Mouse (Mus musculus) midbrain, embryonic 10.5 days (tissue): Measurements from ENCODE around the gene Rbms1. TPM values are rescaled to one million over a fixed set of nuclear protein-coding genes. Genes with fewer than 3 reads are reported as not detected.

Source experiments
- DNase-seq: peaks from one replicate; pipeline ENCODE4 v3.0.0-alpha.2; 2017; ENCODE audit warnings: low spot score
- H3K27ac ChIP-seq: fragments of 300-500 bp; sonication (generic); replicated peaks from 2 replicates; pipeline ENCODE4 v1.5.1; 2016; ENCODE audit warnings: mild to moderate bottlenecking
- H3K27me3 ChIP-seq: fragments of 300-500 bp; sonication (generic); 2 replicates; pipeline ENCODE4 v1.6.1; 2016; ENCODE audit warnings: low read depth, mild to moderate bottlenecking; ENCODE audit not compliant: poor library complexity, severe bottlenecking
- H3K36me3 ChIP-seq: fragments of 300-500 bp; sonication (generic); 2 replicates; pipeline ENCODE4 v1.6.1; 2016; ENCODE audit warnings: mild to moderate bottlenecking, moderate library complexity
- H3K4me1 ChIP-seq: fragments of 300-500 bp; sonication (generic); 2 replicates; pipeline ENCODE4 v1.6.1; 2016
- H3K4me3 ChIP-seq: fragments of 300-500 bp; sonication (generic); 2 replicates; pipeline ENCODE4 v1.5.1; 2016; ENCODE audit warnings: mild to moderate bottlenecking, moderate library complexity
- H3K9me3 ChIP-seq: fragments of 300-500 bp; sonication (generic); replicated peaks from 2 replicates; pipeline ENCODE4 v1.6.1; 2016; ENCODE audit warnings: mild to moderate bottlenecking
- WGBS: fragments of 180-500 bp; shearing (Covaris S2); methylation state at CpG from one replicate; pipeline ENCODE4 v1.1.7; 2016; 5-methylcytosine and 5-hydroxymethylcytosine counted together
- polyA plus RNA-seq: library from polyadenylated mRNA; unstranded; fragments of >200 nt; fragmentation: Nextera tagmentation; extraction: Ambion mirVana; gene quantifications from 2 replicates; pipeline ENCODE4 v1.2.1, GENCODE M21; 2016

The Rbms1 gene
- polyA plus RNA-seq, 1 experiment from 2014 or later = 53.2 TPM

DNA sequence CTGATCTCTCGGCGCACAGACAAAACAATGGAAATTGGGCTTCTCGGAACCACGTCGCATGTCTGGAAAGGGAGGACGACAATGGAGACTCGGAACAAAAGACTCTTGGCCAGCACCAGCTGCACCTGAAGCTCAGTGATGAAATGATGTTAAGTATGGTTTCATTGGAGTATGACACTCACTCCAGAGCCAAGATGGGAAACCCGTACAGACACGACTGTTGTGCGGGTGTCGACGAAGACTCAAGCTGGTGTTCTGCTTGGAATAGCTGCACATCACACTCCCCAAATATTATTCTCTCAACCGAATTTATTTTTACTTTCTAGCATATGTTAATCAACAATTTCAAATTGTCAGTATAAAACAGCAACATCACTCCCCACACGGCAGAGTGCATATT is 26.1 kb downstream of the Rbms1 start:
- Histone ChIP-seq H3K27ac (no peak overlapping the region), H3K27me3 (no peaks in the 10 kb centered on the region), H3K4me3 (no peak overlapping the region), H3K36me3 (no peaks in the 10 kb centered on the region), H3K4me1 (no peaks in the 10 kb centered on the region), H3K9me3 (no peaks in the 10 kb centered on the region)
- DNase-seq = no peak
- 92% methylated on average over 14 of the region's 14 CpGs for WGBS

DNA sequence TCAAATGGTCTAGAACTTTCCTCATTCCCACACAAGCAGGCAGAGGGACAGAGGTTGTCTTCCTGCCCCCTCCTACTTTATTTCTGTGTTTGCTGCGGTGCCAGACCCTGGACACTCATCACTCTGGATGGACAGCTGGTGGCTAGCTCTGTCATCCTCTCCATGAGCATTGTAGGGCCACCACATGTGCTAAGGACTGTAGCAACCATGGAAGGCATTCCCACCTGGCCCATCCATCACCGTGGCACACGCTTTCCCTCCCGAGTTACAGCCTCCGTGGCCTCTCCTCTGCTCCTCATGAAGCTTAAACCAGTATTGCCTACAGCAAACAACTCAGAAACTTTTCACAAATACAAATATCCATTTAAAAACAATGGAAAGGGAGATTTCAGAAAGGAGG is 34.0 kb downstream of the Rbms1 start:
- Histone ChIP-seq H3K27me3 (no peaks in the 10 kb centered on the region), H3K4me1 (no peaks in the 10 kb centered on the region), H3K4me3 (no peak overlapping the region), H3K36me3 (no peaks in the 10 kb centered on the region), H3K9me3 (no peaks in the 10 kb centered on the region), H3K27ac (no peak overlapping the region)
- WGBS = 94% methylated on average over 5 of the region's 5 CpGs
- no peak for DNase-seq

DNA sequence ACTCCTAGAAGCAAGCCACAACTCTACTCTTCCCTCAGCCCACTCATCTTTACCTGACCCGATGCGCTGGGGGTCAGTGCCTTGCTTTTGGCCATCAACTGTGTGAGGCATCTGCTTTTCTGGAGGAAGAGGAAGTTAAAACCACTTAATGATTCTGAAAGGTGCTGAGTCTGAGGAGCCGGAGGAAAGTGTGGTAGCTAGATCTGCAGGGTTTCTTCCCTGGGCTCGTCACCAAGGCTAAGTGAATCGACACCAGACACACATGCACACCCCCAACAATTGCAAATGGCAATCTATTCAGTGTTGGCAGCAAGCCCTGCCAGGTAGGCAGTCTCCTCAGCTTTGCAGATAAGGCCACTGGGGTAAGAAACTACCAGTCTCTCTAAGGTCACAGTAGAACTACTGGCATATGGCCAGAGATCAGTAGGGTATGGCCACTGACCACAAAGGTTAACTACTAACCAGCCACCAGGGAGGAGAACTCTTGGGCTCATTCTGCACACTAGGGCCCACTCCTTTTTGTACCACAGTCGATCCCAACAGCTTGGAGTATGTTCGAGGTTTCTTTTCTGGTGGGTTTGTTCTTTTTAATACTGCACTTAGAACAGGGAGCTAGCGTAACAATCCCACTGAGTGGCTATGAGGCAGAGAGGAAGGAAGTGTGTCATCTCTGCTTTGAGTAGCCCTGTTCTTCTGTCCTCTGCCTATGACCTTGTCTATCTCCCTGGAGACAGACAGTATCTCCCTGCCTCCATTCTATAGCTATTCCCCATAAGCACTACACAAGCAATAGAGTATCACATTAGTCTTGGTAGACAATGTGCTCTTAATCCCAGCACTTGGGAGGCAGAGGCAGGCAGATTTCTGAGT is 34.9 kb downstream of the Rbms1 start:
- Histone ChIP-seq H3K9me3 (no peaks in the 10 kb centered on the region), H3K36me3 (no peaks in the 10 kb centered on the region), H3K4me1 (no peaks in the 10 kb centered on the region), H3K27ac (no peak overlapping the region), H3K4me3 (no peak overlapping the region), H3K27me3 (no peaks in the 10 kb centered on the region)
- 93% methylated on average over 8 of the region's 8 CpGs for WGBS
- no peak for DNase-seq

DNA sequence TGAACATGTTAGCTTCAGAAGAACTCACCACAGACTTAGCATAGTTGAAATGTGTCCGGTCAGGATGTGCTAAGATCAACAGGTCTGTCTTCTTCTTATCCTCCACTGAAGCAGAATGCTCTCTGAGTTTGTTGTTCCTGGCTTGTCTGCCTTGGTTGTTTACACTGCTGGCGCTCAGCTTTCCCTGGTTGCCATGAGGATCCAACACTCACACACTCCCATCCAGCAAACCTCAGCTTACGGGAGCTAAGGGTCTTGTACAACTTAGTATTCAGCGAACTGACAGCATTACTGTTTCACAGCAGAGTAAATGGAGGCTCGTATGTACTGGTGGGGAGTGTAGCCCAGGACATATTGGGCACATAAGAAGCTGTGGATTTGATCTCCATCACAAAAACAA is 37.9 kb downstream of the Rbms1 start:
- H3K9me3 ChIP-seq = no peaks in the 10 kb centered on the region
- H3K4me1 ChIP-seq = no peaks in the 10 kb centered on the region
- H3K36me3 ChIP-seq = no peaks in the 10 kb centered on the region
- no peak overlapping the region for H3K4me3 ChIP-seq
- 69% methylated on average over 5 of the region's 5 CpGs for WGBS
- H3K27ac ChIP-seq = no peak overlapping the region
- DNase-seq = no peak
- H3K27me3 ChIP-seq = no peaks in the 10 kb centered on the region

DNA sequence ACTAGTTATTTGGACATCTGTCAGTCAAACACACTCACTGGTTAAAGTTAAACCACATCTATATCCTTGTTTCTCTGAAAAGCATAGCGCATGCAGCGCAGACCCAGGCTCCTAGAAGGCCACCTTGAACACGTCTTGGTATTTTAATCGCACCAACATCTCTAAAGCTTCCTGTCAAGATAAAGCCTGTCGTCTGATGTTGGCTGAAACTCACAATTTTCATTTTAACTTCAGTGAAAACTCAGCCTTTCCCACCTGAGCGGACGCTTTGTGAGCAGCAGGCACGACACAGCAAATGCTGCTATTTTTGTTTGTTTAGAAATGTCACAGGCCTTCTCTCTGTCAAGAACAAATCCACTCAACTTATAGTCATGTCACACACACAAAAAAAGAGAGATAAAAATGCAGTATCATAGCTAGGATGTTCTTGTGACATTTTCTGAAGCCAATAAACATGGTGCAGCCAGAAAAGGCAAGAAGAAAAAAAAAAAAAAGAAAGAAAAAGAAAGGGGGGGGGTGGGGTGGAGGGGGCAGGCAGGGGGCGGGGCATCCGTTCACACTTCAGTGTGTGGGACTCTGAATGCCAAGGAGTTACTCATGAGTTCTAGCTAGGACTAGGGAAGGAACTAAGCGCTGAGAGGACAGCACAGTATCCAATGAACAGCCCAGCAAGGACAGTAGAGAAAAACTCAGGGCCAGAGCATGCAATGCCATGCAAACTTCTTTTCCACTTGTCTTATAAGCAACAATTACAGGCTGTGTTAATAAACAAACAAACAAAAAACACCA is 39.0 kb downstream of the Rbms1 start:
- no peaks in the 10 kb centered on the region for H3K27me3 ChIP-seq
- no peaks in the 10 kb centered on the region for H3K4me1 ChIP-seq
- no peaks in the 10 kb centered on the region for H3K36me3 ChIP-seq
- DNase-seq = no peak
- H3K27ac ChIP-seq = no peak overlapping the region
- 81% methylated on average over 11 of the region's 11 CpGs for WGBS
- H3K9me3 ChIP-seq = no peaks in the 10 kb centered on the region
- no peak overlapping the region for H3K4me3 ChIP-seq

DNA sequence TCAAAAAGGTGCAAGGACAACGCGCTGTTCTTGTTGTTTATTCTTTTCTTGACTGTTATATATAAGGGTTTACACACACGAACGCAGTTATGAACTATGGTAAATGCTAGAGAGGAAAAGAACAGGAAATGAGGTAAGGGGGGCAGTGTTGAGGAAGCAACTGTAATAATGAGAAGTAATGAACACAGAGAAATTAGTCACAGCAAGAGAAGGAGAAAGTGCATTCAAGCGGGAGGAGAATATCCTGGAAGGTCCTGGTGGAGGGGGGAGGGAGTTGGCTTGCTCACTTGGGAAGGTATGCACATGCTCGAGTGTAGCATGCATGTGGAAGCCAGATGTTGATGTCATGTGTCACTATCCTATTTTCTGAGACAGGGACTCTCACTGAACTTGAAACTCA is 39.9 kb downstream of the Rbms1 start:
- no peak overlapping the region for H3K4me3 ChIP-seq
- no peaks in the 10 kb centered on the region for H3K36me3 ChIP-seq
- no peaks in the 10 kb centered on the region for H3K9me3 ChIP-seq
- no peak for DNase-seq
- H3K4me1 ChIP-seq = no peaks in the 10 kb centered on the region
- WGBS = 80% methylated on average over 6 of the region's 6 CpGs
- H3K27me3 ChIP-seq = no peaks in the 10 kb centered on the region
- H3K27ac ChIP-seq = no peak overlapping the region

DNA sequence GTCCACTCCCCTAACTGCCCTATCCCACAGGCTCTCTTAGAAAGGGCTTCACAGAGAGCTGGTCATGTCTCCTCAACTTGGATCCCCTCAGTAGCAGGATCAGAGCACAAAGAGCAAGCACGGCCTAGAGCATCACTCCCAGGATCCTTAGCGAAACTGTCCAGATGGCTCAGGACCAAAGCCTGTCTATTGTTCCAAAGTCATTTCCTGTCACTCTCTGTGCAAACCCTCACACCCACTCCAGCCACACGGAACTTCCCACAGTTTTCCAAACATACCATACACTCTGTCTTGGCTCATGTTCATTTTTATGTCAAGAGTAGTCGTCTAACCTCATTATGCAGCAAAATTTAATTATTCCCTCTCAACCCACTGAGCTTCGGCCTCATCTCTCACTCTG is 40.6 kb downstream of the Rbms1 start:
- WGBS = 79% methylated on average over 5 of the region's 5 CpGs
- no peak for DNase-seq
- Histone ChIP-seq H3K4me3 (no peak overlapping the region), H3K27ac (no peak overlapping the region), H3K27me3 (no peaks in the 10 kb centered on the region), H3K36me3 (no peaks in the 10 kb centered on the region), H3K4me1 (no peaks in the 10 kb centered on the region), H3K9me3 (no peaks in the 10 kb centered on the region)

DNA sequence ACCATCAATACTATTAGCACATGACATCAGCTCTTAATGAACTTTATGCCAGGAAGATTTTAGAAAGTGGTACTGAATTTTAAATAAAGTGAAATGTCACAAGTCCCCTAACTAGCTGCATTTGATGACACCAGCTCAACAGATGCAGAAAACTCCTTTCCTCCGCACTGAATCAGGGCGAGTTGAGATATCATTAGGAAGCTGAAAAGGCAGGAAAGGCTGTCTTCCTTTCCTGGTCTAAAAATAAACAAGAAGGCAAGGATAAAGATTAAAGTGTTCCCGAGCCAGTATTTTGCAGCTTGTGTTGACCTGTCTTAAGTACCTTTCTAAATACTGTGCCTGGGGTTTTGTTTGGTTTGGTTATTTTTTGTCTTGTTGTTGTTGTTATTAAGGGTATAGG is 42.9 kb downstream of the Rbms1 start:
- no peak overlapping the region for H3K4me3 ChIP-seq
- no peak overlapping the region for H3K27ac ChIP-seq
- peaks cover 3% of the 10 kb centered on the region; the same call in 1 of the 2 replicates for H3K4me1 ChIP-seq
- WGBS = 62% methylated on average over 3 of the region's 3 CpGs
- H3K36me3 ChIP-seq = no peaks in the 10 kb centered on the region
- DNase-seq = no peak
- no peaks in the 10 kb centered on the region for H3K27me3 ChIP-seq
- H3K9me3 ChIP-seq = no peaks in the 10 kb centered on the region

DNA sequence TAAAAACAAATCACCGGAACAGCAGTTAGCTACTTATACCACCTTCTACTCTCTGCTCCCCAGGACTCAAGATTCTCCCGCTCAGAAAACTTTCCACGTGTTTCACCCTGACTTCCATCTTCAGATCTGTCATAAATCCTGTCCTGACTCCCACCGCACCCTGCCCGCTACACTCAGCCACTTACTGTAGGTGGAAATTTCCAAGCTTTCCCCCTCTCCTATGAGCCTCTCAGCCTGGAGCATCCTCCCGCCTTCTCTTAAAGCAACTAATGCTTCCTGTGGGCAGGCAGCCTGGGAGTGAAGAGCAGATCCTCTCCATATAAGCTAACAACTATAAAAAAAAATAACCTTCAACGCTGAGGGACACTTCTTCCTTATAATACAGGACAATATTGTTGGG is 44.6 kb downstream of the Rbms1 start:
- DNase-seq = no peak
- Histone ChIP-seq H3K27me3 (no peaks in the 10 kb centered on the region), H3K4me3 (no peak overlapping the region), H3K27ac (no peak overlapping the region), H3K4me1 (peaks cover 4% of the 10 kb centered on the region; the same call in 1 of the 2 replicates), H3K9me3 (no peaks in the 10 kb centered on the region), H3K36me3 (no peaks in the 10 kb centered on the region)
- 87% methylated on average over 7 of the region's 7 CpGs for WGBS

DNA sequence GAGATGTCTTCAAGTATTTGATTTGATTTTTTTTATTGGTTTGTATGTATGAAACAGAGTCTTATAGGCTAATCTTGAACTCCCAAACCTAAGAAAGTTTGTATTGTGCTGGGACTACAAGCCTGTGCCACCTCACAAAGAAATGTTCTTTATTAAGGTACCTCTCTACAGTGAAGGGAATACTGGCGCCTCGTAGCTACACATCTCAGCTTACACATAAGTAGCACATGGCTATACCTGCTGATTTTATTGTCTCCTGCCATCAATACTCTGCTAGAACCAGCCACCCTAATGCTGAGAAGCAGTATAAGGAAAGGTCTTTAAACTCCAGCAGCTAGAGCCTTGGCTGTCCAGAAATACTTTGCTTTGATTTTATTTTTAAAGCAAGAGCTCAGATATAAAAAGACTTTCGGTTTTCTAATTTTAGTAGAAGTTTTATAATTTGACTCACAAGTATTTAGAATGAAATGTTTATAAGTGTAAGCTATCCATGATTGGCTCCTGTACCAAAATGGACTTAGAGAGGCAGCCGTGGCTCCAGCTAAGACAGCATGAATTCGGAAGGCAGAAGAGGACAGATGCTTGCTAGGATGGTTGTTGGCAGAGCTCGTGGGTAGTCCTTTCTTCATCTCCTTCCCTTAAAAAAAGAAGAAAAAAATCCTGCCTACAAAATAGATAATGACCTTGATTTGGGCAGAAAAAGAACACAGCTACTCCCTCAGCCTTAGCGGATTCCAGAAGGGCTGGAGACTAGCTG is 48.3 kb downstream of the Rbms1 start:
- DNase-seq = no peak
- H3K27me3 ChIP-seq = no peaks in the 10 kb centered on the region
- H3K27ac ChIP-seq = no peak overlapping the region
- peaks cover 18% of the 10 kb centered on the region for H3K4me1 ChIP-seq
- no peaks in the 10 kb centered on the region for H3K36me3 ChIP-seq
- no peaks in the 10 kb centered on the region for H3K9me3 ChIP-seq
- no peak overlapping the region for H3K4me3 ChIP-seq
- WGBS = 80% methylated on average over 7 of the region's 7 CpGs

DNA sequence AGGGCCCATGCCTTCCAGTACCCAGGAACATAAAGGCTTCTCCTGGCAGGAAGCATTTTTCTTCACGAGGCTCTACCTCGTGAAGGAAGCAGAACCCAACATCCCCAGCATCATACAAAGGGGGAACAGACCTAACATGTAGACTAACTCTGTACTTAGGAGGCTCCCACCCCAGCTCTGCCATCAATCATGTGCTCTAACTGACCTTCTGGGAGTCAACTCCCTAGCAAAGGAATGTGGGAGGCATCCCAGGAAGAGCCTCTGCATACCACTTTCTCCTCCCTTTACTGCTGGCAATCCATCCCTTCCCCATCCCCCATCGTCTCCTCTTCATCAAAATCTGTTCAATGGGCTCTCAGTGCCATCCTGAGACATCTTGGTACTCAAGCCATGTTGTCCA is 49.7 kb downstream of the Rbms1 start:
- Histone ChIP-seq H3K27me3 (no peaks in the 10 kb centered on the region), H3K36me3 (no peaks in the 10 kb centered on the region), H3K9me3 (no peaks in the 10 kb centered on the region), H3K4me3 (no peak overlapping the region), H3K27ac (no peak overlapping the region), H3K4me1 (peaks cover 18% of the 10 kb centered on the region)
- 76% methylated on average over 3 of the region's 3 CpGs for WGBS
- DNase-seq = no peak

DNA sequence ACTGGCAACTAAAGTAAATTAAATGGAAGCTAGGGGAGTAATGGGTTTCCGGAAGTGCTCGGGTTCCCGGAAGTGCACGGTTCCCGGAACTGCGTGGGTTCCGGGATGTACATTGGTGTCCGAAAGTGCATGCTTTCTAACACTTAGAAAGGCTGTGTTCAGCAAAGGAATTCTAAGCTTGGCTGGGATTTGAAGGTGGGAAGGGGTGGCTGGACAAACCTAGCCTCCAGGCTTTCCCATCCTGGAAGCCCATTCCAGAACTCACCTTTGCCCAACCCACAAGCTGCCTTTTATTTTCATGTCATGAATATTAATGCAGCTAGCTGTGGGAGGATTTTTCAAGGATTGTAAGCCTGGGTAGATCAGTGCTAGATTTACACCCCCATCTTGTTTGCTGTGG is 51.3 kb downstream of the Rbms1 start:
- Histone ChIP-seq H3K36me3 (no peaks in the 10 kb centered on the region), H3K4me3 (no peak overlapping the region), H3K27me3 (no peaks in the 10 kb centered on the region), H3K4me1 (peaks cover 18% of the 10 kb centered on the region), H3K9me3 (no peaks in the 10 kb centered on the region), H3K27ac (no peak overlapping the region)
- no peak for DNase-seq
- whole genome bisulfite sequencing = 90% methylated on average over 8 of the region's 8 CpGs
